Mouse (Mus musculus) heart, embryonic 10.5 days (tissue): ENCODE measurements around the gene Klk6. TPM values are rescaled to one million over a fixed set of nuclear protein-coding genes. Genes with fewer than 3 reads are reported as not detected.
A peak's percentile ranks its signal among the peaks of the same experiment; 100 is the strongest.

Source experiments
- DNase-seq: peaks from one replicate; pipeline ENCODE4 v3.0.0-alpha.2; 2017; ENCODE audit warnings: low spot score
- H3K27ac ChIP-seq: fragments of 300-500 bp; sonication (generic); 2 replicates; pipeline ENCODE4 v1.5.1; 2016; ENCODE audit warnings: mild to moderate bottlenecking
- H3K27me3 ChIP-seq: fragments of 300-500 bp; sonication (generic); 2 replicates; pipeline ENCODE4 v1.6.1; 2016; ENCODE audit warnings: mild to moderate bottlenecking; ENCODE audit not compliant: poor library complexity, insufficient read depth, severe bottlenecking
- H3K36me3 ChIP-seq: fragments of 300-500 bp; sonication (generic); 2 replicates; pipeline ENCODE4 v1.6.1; 2016; ENCODE audit warnings: mild to moderate bottlenecking, moderate library complexity
- H3K4me1 ChIP-seq: fragments of 300-500 bp; sonication (generic); 2 replicates; pipeline ENCODE4 v1.6.1; 2016; ENCODE audit warnings: mild to moderate bottlenecking
- H3K4me3 ChIP-seq: fragments of 300-500 bp; sonication (generic); 2 replicates; pipeline ENCODE4 v1.5.1; 2016; ENCODE audit warnings: mild to moderate bottlenecking, moderate library complexity
- H3K9me3 ChIP-seq: fragments of 300-500 bp; sonication (generic); 2 replicates; pipeline ENCODE4 v1.6.1; 2016; ENCODE audit warnings: mild to moderate bottlenecking, moderate library complexity
- WGBS: fragments of 180-500 bp; shearing (Covaris S2); methylation state at CpG from one replicate; pipeline ENCODE4 v1.1.7; 2016; 5-methylcytosine and 5-hydroxymethylcytosine counted together
- polyA plus RNA-seq: library from polyadenylated mRNA; unstranded; fragments of >200 nt; fragmentation: Nextera tagmentation; extraction: Ambion mirVana; gene quantifications from 2 replicates; pipeline ENCODE4 v1.2.1, GENCODE M21; 2016

The Klk6 gene
- polyA plus RNA-seq = not detected in 2 replicates

DNA sequence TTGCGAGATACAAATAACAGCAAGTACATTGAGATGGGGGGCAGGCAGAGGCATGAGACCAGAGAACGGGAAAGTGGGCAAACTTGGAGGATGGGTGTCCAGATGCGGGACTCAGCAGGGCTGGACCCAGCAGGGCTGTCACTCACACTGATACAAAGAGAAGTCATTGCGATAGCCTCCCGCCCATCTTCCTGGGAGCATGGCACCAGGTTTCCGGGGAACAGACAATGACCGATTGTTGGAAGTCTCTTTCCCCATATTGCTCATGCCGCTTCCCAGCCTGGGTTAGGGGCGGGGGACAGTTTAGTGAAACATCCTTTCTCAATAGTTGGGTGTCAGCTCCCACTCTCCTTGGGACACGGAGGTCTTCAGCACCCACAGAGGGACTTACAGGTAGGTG is at the start of gene Klk6:
Gene Klk6 (plus strand): TSS at position 301 of the 400 bp plus-strand sequence.
- H3K27me3 ChIP-seq = no peaks in the 10 kb centered on the region
- 80% methylated on average over 10 of the region's 10 CpGs for WGBS
- H3K36me3 ChIP-seq = no peaks in the 10 kb centered on the region
- H3K4me1 ChIP-seq = no peaks in the 10 kb centered on the region
- H3K4me3 ChIP-seq = no peak within 1 kb of the TSS
- H3K9me3 ChIP-seq = 0 out of 2 replicates have a peak, but pooled peaks cover 3% of the 10 kb centered on the region
- DNase-seq = peak; percentile 68
- H3K27ac ChIP-seq = no peak within 1 kb of the TSS

DNA sequence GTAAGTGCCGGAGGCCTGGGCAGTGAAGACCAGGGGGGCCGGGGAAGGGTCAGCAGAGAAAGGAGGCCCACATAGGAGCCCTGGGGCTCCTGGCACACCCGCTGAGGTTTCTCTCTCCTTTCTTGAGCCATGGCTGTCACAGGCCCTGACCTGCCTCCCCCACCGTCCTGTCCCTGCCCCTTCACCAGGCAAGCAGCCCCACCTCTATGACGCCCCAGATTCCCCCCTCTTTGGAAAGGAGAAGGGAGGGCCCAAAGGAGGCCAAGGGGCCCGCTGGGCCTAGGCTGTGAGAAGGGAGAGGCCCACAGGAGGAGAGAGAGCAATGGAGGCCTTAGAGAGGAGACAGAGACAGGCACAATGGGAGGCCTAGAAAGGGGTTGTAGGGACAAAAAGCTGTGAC is 49.5 kb upstream of the Klk6 start:
- Histone ChIP-seq H3K4me3 (no peak overlapping the region), H3K9me3 (no peaks in the 10 kb centered on the region), H3K27ac (no peak overlapping the region; the same call in 1 of the 2 replicates), H3K36me3 (no peaks in the 10 kb centered on the region), H3K27me3 (no peaks in the 10 kb centered on the region), H3K4me1 (peaks cover 4% of the 10 kb centered on the region; the same call in 1 of the 2 replicates)
- DNase-seq = no peak
- 54% methylated on average over 6 of the region's 6 CpGs for WGBS

DNA sequence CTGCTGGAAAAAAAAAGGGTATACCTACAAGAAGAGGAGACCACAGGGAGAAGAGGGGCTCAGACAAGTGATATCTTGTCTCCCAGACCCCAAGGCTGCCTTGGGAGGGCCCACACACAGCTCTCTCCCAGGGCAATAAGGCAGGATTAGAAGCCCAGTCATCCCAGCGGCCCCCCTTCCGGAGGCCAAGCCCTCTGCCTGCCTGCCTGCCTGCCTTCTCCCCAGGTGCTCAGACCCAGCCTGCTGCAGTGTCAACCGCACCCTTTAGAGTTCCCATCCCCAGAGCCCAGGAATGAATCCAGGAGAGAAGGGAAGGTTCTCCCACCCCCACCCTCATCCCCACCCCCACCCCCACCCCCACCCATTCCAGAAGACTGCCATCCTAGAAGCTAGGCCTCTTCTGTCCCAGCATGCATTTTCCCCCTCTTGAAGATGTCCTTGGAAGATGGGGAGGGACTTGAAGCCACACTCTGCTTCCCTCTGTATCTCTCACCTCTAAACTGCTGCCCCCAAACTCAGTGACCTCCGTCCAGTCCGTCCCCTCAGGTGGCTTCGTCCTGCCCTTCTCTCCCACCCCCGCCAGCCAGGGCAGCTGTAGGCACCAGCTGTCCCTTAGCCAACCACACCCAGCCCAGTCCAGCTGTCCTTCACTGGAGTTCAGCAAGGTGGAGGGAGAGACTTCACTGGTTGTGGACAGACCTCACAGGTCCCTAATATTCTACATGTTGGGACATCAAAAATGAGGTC is 48.8 kb upstream of the Klk6 start:
- Histone ChIP-seq H3K9me3 (no peaks in the 10 kb centered on the region), H3K4me1 (peaks cover 4% of the 10 kb centered on the region; the same call in 1 of the 2 replicates), H3K36me3 (no peaks in the 10 kb centered on the region), H3K27ac (no peak overlapping the region; the same call in 1 of the 2 replicates), H3K27me3 (0 out of 2 replicates have a peak, but pooled peaks cover 2% of the 10 kb centered on the region), H3K4me3 (no peak overlapping the region)
- DNase-seq = peak; percentile 62
- WGBS = 55% methylated on average over 6 of the region's 7 CpGs

DNA sequence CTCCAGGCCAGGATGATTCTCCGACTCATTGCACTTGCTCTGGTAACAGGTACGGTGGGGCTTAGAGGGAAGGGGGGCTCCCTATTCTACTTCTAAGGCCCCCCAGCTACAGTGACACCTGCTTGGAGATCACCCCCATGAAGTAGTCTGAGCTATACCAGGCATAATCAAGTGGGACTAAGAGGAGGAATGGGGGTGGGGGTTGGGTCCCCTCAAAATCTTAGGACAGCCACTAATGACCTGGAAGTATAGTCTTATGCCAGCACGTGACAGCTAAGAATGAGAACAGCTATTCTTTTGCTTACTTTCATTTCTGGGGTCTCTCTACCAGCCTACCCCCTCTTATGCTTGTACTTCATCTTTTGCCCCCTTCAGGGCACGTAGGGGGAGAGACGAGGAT is 47.8 kb upstream of the Klk6 start:
- WGBS = 83% methylated on average over 5 of the region's 5 CpGs
- Histone ChIP-seq H3K36me3 (no peaks in the 10 kb centered on the region), H3K9me3 (no peaks in the 10 kb centered on the region), H3K27me3 (peaks cover 12% of the 10 kb centered on the region), H3K27ac (no peak overlapping the region), H3K4me1 (peaks cover 4% of the 10 kb centered on the region; the same call in 1 of the 2 replicates), H3K4me3 (no peak overlapping the region)
- no peak for DNase-seq

DNA sequence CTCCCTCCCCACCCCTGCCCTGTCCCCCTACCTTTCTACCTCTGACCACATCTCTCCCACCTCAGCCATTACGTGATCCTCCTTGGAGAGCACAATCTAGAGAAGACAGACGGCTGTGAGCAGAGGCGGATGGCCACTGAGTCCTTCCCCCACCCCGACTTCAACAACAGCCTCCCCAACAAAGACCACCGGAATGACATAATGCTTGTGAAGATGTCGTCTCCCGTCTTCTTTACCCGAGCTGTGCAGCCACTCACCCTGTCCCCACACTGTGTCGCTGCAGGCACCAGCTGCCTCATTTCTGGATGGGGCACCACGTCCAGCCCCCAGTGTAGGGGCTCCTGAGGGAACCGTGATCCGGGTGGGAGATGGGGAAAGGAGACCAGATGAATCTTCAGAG is 46.9 kb upstream of the Klk6 start:
- WGBS = 82% methylated on average over 12 of the region's 12 CpGs
- Histone ChIP-seq H3K27ac (no peak overlapping the region), H3K36me3 (no peaks in the 10 kb centered on the region), H3K9me3 (no peaks in the 10 kb centered on the region), H3K27me3 (peaks cover 16% of the 10 kb centered on the region), H3K4me3 (no peak overlapping the region), H3K4me1 (peaks cover 6% of the 10 kb centered on the region; the same call in 1 of the 2 replicates)
- peak; percentile 65 for DNase-seq

DNA sequence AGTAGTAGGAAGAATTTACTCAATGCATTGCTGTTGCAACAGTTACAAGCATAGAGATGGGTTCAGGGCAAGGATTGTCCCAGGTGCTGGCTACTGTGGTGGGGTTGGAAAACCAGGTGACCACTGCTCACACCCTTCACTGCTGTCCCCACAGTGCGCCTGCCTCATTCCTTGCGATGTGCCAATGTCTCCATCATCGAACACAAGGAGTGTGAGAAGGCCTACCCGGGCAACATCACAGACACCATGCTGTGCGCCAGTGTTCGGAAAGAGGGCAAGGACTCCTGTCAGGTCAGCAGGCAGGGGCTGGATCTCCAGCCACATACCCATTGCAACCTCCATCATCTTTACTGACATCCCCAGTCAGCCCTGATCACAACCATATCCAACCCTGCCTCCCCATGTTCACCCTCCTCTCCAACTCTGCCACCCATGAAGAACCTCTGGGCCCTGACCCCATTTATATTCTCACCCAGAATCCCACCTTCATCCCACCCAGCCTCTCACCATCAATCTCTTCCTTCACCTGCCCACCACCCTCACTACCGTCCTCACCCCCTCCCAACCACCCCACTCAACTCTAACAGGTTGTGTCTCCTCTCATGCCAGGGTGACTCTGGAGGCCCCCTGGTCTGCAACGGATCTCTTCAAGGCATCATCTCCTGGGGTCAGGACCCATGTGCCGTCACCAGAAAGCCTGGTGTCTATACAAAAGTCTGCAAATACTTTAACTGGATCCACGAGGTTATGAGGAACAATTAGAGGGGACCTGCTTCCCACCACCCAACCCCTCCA is 45.9 kb upstream of the Klk6 start:
- WGBS = 77% methylated on average over 10 of the region's 10 CpGs
- DNase-seq = no peak
- no peak overlapping the region for H3K4me3 ChIP-seq
- H3K9me3 ChIP-seq = no peaks in the 10 kb centered on the region
- H3K27me3 ChIP-seq = peaks cover 25% of the 10 kb centered on the region
- no peak overlapping the region for H3K27ac ChIP-seq
- H3K36me3 ChIP-seq = no peaks in the 10 kb centered on the region
- peaks cover 11% of the 10 kb centered on the region for H3K4me1 ChIP-seq

DNA sequence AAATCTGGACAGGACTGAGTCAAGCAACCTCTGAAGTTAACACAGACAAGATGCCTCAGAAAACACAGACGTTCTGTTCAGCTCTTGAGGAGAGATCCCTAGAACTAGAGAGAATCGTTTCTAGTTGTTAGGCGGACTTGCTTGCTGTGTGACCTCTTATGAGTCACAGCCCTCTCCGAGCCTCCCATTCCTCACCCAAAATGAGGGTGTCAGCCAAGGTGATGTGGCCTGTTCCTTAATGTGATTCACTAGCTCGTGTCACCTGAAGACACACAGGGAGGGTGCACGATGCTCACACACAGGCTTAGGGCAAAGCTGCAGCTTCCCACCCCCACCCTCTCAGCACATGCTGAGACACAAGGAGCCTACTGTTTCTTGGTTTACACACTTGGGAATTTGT is 44.1 kb upstream of the Klk6 start:
- 51% methylated on average over 6 of the region's 6 CpGs for WGBS
- no peak for DNase-seq

DNA sequence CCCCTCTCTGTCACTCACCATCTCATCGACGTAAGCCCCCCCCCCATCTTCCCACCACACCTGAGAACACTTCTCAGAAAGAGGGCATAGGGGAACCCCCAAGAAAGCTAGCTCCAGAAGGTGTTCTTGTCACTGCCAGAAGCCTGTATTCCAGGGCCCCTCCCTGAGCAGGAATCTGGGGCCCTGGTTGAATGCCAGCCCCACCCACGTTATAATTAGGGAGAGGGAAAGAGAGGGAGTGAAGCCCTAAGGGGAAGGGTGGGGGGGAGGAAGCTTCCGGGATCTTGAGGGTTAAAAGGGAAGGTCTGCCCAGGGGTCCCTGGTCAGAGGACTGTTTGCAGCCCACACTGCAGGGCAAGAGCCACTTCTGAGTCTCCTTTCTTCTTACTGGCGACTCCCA is 43.6 kb upstream of the Klk6 start, which contains the start of gene Klk10:
Gene Klk10 (plus strand): TSS at position 290 of the 400 bp plus-strand sequence.
- Histone ChIP-seq H3K27me3 (peaks cover 40% of the 10 kb centered on the region), H3K36me3 (no peaks in the 10 kb centered on the region), H3K4me1 (peaks cover 7% of the 10 kb centered on the region), H3K27ac (no peak within 1 kb of the TSS), H3K9me3 (no peaks in the 10 kb centered on the region), H3K4me3 (no peak within 1 kb of the TSS)
- DNase-seq = no peak
- 40% methylated on average over 5 of the region's 5 CpGs for WGBS

More for the DNA sequence above, 44.1 kb upstream of the Klk6 start:
- Histone ChIP-seq H3K36me3 (no peaks in the 10 kb centered on the region), H3K27ac (no peak overlapping the region), H3K4me1 (peaks cover 7% of the 10 kb centered on the region), H3K4me3 (no peak overlapping the region), H3K9me3 (no peaks in the 10 kb centered on the region), H3K27me3 (peaks cover 40% of the 10 kb centered on the region)

DNA sequence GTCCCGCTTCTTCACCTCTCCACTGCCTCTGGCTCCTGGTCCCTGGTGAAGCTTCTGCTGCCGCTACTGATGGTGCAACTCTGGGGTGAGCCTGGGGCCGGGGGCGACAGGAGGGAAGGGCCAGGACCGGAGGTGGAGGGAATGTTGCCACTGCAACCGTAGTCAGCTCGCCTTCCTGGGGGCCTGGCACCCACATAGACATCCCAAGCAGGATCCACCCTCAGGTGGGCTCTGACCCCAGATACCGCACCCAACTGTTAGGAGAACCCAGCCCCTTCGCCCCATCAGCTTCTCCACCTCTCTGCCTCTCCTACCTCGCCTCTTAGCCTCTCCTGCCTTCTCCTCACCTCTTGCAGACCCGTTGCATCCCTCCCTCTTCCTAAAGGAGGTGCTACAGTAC is 42.8 kb upstream of the Klk6 start:
- Histone ChIP-seq H3K4me3 (no peak overlapping the region), H3K27ac (no peak overlapping the region), H3K36me3 (no peaks in the 10 kb centered on the region), H3K27me3 (peaks cover 40% of the 10 kb centered on the region), H3K9me3 (no peaks in the 10 kb centered on the region), H3K4me1 (peaks cover 7% of the 10 kb centered on the region)
- DNase-seq = no peak
- 75% methylated on average over 11 of the region's 11 CpGs for WGBS

DNA sequence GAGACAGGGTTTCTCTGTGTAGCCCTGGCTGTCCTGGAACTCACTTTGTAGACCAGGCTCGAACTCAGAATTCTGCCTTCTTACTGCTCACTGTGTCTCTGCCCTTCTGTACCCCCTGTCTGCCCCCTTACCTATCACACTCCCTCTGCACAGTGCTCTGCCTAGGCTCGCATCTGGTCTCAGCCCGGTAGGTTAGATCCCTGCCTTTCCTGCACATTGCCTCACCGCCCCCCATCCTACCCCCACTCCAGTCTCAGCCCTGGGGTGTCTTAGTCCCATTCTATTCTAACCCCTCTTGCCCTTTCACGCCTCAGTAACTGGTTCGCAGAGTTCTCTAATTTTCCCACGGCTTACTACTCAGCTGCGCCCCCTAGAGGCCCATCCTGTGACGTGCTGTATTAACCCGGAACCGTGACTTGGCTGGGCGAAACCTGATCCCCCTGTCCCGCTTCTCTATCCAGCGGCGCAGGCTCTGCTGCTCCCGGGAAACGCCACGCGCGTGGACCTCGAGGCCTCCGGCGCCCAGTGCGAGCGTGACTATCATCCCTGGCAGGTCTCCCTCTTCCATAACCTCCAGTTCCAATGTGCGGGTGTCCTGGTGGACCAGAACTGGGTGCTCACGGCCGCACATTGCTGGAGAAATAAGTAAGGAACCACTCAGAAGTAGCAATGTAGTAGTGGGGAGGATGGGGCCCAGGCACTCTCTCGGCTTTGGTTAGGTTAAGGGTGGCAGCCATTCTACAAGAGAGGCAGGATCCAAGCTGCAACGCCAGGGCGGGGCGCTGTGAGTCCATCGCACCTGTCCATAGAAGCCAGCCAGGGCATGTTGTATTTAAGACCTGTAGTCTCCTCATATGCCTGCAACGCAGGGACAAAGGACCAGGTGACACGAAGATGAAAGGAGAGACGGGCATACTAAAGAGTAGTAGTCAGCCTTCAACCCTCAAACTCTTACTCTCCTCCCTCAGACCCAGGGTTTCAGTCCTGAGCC is 41.7 kb upstream of the Klk6 start:
- H3K36me3 ChIP-seq = no peaks in the 10 kb centered on the region
- H3K4me1 ChIP-seq = peaks cover 7% of the 10 kb centered on the region
- no peaks in the 10 kb centered on the region for H3K9me3 ChIP-seq
- WGBS = 8% methylated on average over 36 of the region's 36 CpGs
- peak; percentile 87 for DNase-seq
- 0 out of 2 replicates have a peak overlapping the region, but pooled peaks have one; percentile 52 for H3K27ac ChIP-seq
- peak overlapping the region; percentile 52 for H3K4me3 ChIP-seq
- peaks cover 40% of the 10 kb centered on the region for H3K27me3 ChIP-seq

DNA sequence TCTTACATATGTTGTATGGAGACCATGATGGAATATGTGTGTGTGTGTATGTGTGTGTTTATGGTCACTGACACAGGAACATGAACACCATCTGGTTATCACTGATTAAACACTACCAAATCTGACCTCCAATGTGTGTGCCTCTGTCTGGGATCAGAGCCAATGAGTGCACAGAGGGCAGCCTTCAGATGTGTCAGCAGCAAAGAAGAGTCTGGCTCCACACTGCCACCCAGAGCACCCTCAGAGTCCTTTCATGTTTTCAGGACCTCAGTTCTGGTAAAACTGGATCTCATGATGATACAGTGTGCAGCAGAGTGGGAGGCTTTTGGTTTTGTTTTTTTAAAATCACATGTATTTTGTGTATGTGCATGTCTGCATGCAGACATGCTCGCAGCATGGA is 39.0 kb upstream of the Klk6 start:
- no peak for DNase-seq
- Histone ChIP-seq H3K9me3 (no peaks in the 10 kb centered on the region), H3K27me3 (peaks cover 40% of the 10 kb centered on the region), H3K36me3 (no peaks in the 10 kb centered on the region), H3K4me3 (no peak overlapping the region), H3K4me1 (peaks cover 7% of the 10 kb centered on the region), H3K27ac (no peak overlapping the region)
- WGBS = 77% methylated on average over 1 of the region's 1 CpGs

DNA sequence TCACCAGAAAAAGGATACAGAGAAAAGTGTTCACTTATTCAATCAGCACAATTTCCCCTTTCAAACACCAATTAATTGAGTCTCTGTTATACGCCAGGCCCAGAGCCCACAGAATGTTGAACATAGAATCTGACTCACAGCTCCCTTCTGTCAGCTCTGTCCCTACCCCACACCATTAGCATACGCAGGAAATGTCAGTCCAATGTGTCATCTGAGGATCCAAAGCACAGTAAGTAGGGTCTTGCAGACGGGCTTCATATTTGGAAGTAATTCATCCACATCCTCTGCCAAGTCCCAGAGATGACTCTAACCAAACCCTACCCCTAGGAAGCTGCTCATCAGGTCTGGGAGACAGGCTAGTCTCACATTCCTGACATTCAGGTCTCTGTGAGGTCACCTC is 36.2 kb upstream of the Klk6 start:
- no peak for DNase-seq
- H3K36me3 ChIP-seq = no peaks in the 10 kb centered on the region
- 70% methylated on average over 3 of the region's 3 CpGs for WGBS
- no peak overlapping the region for H3K27ac ChIP-seq
- no peaks in the 10 kb centered on the region for H3K4me1 ChIP-seq
- H3K27me3 ChIP-seq = peaks cover 18% of the 10 kb centered on the region
- no peaks in the 10 kb centered on the region for H3K9me3 ChIP-seq
- H3K4me3 ChIP-seq = no peak overlapping the region
